Mouse (Mus musculus) C2C12 (cell line): ENCODE measurements around the gene Olfr828. TPM values are rescaled to one million over a fixed set of nuclear protein-coding genes. Genes with fewer than 3 reads are reported as not detected.

Experiments used
- H3K27me3 ChIP-seq: one replicate; pipeline ENCODE4 v1.6.1; 2011; ENCODE audit not compliant: control insufficient read depth, insufficient read depth, insufficient read length
- H3K36me3 ChIP-seq: one replicate; pipeline ENCODE4 v1.6.1; 2011; ENCODE audit not compliant: control insufficient read depth, insufficient read depth
- H3K4me3 ChIP-seq: one replicate; pipeline ENCODE4 v1.5.1; 2011; ENCODE audit warnings: mild to moderate bottlenecking, control low read depth; ENCODE audit not compliant: poor library complexity, insufficient read depth, severe bottlenecking
- H3K79me2 ChIP-seq: one replicate; pipeline ENCODE4 v1.6.1; 2011; ENCODE audit not compliant: control insufficient read depth, insufficient read depth
- H3K79me3 ChIP-seq: one replicate; pipeline ENCODE4 v1.6.1; 2011; ENCODE audit warnings: low read depth, control low read depth
- H3ac ChIP-seq: one replicate; pipeline ENCODE3; 2011; ENCODE audit warnings: low read depth; ENCODE audit not compliant: control insufficient read depth, insufficient read length
- CEBPB ChIP-seq: IDR thresholded peaks from one replicate; pipeline ENCODE4 v1.6.1; 2011; ENCODE audit warnings: low read depth, mild to moderate bottlenecking, control low read depth, moderate library complexity
- CTCF ChIP-seq: IDR thresholded peaks from one replicate; pipeline ENCODE4 v1.5.1; 2011; ENCODE audit not compliant: control insufficient read depth, insufficient read depth, insufficient read length
- FOSL1 ChIP-seq: IDR thresholded peaks from one replicate; pipeline ENCODE4 v1.8.0; 2011; ENCODE audit warnings: mild to moderate bottlenecking, low read length; ENCODE audit not compliant: poor library complexity, insufficient read depth, severe bottlenecking
- MAX ChIP-seq: IDR thresholded peaks from one replicate; pipeline ENCODE4 v1.6.1; 2011; ENCODE audit warnings: mild to moderate bottlenecking, control low read depth
- MYOD1 ChIP-seq: IDR thresholded peaks from one replicate; pipeline ENCODE4 v1.6.1; 2011; ENCODE audit warnings: low read depth; ENCODE audit not compliant: control insufficient read depth, insufficient read length
- MYOG ChIP-seq: IDR thresholded peaks from one replicate; pipeline ENCODE4 v1.6.1; 2011; ENCODE audit not compliant: control insufficient read depth, insufficient read length; ENCODE audit errors: extremely low read depth
- USF1 ChIP-seq: IDR thresholded peaks from one replicate; pipeline ENCODE4 v1.6.1; 2011; ENCODE audit warnings: low read depth, mild to moderate bottlenecking, control low read depth, moderate library complexity
- long read RNA-seq, 2 experiments: library from polyadenylated mRNA; unstranded; transcript quantifications; one replicate each; pipeline ENCODE4 v2.0.0; 2019 to 2020
- polyA plus RNA-seq: library from polyadenylated mRNA; unstranded; fragments of >200 nt; fragmentation: generic; extraction: Trizol; gene quantifications from one replicate; pipeline ENCODE4 v1.2.1, GENCODE M21; 2012; ENCODE audit warnings: missing spikeins

Olfr828 gene
- not detected for polyA plus RNA-seq
- long read RNA-seq, experiment 1 = 0 reads
- long read RNA-seq, experiment 2 = 0 reads

GRCm38 (mm10) chr9:18819426-18819825 is at the start of gene Olfr828:
Gene Olfr828, minus strand, starts transcription at chr9:18819526.
- no peak within 1 kb of the TSS for H3K4me3 ChIP-seq
- no peak within 1 kb of the TSS for H3ac ChIP-seq
- H3K36me3 ChIP-seq = no peaks in the 10 kb centered on the region
- H3K27me3 ChIP-seq = no peaks in the 10 kb centered on the region
- no peaks in the 10 kb centered on the region for H3K79me3 ChIP-seq
- TF ChIP-seq CEBPB (no peak), FOSL1 (no peak), MYOD1 (no peak), USF1 (no peak), MAX (no peak), CTCF (no peak), MYOG (no peak)
- no peaks in the 10 kb centered on the region for H3K79me2 ChIP-seq

- TF ChIP-seq CEBPB (no peak), MYOG (no peak)
- Histone ChIP-seq H3K36me3 (no peaks in the 10 kb centered on the region), H3ac (no peak within 1 kb of the TSS)
Observed at GRCm38 (mm10) chr9:18854633-18855032, 35.3 kb upstream of the Olfr828 start, which contains the start of gene Olfr829. Gene Olfr829, plus strand, starts transcription at chr9:18854933.

GRCm38 (mm10) chr9:18785316-18785715 is 34.0 kb downstream of the Olfr828 start:
- H3ac ChIP-seq = no peak overlapping the region
- no peaks in the 10 kb centered on the region for H3K79me3 ChIP-seq
- H3K4me3 ChIP-seq = no peak overlapping the region
- H3K79me2 ChIP-seq = no peaks in the 10 kb centered on the region
- no peak for TF ChIP-seq FOSL1
- no peak for TF ChIP-seq MYOD1
- no peak for TF ChIP-seq CEBPB
- TF ChIP-seq CTCF = no peak
- TF ChIP-seq MAX = no peak
- TF ChIP-seq USF1 = no peak
- no peak for TF ChIP-seq MYOG
- H3K27me3 ChIP-seq = no peaks in the 10 kb centered on the region
- no peaks in the 10 kb centered on the region for H3K36me3 ChIP-seq

More at GRCm38 (mm10) chr9:18854633-18855032, 35.3 kb upstream of the Olfr828 start, which contains the start of gene Olfr829:
- H3K27me3 ChIP-seq = no peaks in the 10 kb centered on the region
- no peaks in the 10 kb centered on the region for H3K79me2 ChIP-seq
- H3K4me3 ChIP-seq = no peak within 1 kb of the TSS
- H3K79me3 ChIP-seq = no peaks in the 10 kb centered on the region

GRCm38 (mm10) chr9:18779476-18779875 is 39.9 kb downstream of the Olfr828 start:
- no peaks in the 10 kb centered on the region for H3K79me2 ChIP-seq
- no peak overlapping the region for H3ac ChIP-seq
- TF ChIP-seq CEBPB = no peak
- no peak for TF ChIP-seq USF1
- TF ChIP-seq MYOG = no peak
- no peak for TF ChIP-seq MYOD1
- H3K27me3 ChIP-seq = no peaks in the 10 kb centered on the region
- H3K4me3 ChIP-seq = no peak overlapping the region
- no peaks in the 10 kb centered on the region for H3K79me3 ChIP-seq
- no peaks in the 10 kb centered on the region for H3K36me3 ChIP-seq

- H3K4me3 ChIP-seq = no peak overlapping the region
Observed at GRCm38 (mm10) chr9:18778981-18779380, 40.3 kb downstream of the Olfr828 start.

More at GRCm38 (mm10) chr9:18778981-18779380, 40.3 kb downstream of the Olfr828 start:
- no peaks in the 10 kb centered on the region for H3K27me3 ChIP-seq
- TF ChIP-seq CEBPB = no peak
- TF ChIP-seq USF1 = no peak
- no peak for TF ChIP-seq MYOD1
- TF ChIP-seq MAX = no peak
- no peak for TF ChIP-seq CTCF
- no peak for TF ChIP-seq MYOG
- TF ChIP-seq FOSL1 = no peak
- H3K79me3 ChIP-seq = no peaks in the 10 kb centered on the region
- no peaks in the 10 kb centered on the region for H3K36me3 ChIP-seq
- H3ac ChIP-seq = no peak overlapping the region
- H3K79me2 ChIP-seq = no peaks in the 10 kb centered on the region

Other genes with a start within 250 kb of the Olfr828 start
- gene Muc16, start 145.0 kb downstream of the Olfr828 start, polyA plus RNA-seq = not detected
- gene Olfr24, start 55.5 kb downstream of the Olfr828 start, polyA plus RNA-seq = not detected
- not detected for gene Olfr829, start 35.4 kb upstream of the Olfr828 start, polyA plus RNA-seq
- not detected for gene Olfr830, start 55.2 kb upstream of the Olfr828 start, polyA plus RNA-seq
- gene Olfr832, start 117.6 kb upstream of the Olfr828 start, polyA plus RNA-seq = not detected
- not detected for gene Olfr834, start 168.5 kb upstream of the Olfr828 start, polyA plus RNA-seq
- gene Olfr835, start 213.2 kb upstream of the Olfr828 start, polyA plus RNA-seq = not detected